Mouse (Mus musculus) B cell, adult 2 months (primary cell): ENCODE measurements around the gene Gm20075.
"Not testable (repeated sequence)": the region's sequence is repeated elsewhere in the genome, so short reads cannot be mapped to it uniquely, and the experiment has no call there.

Experiments
- DNase-seq, 2 experiments: peaks; one replicate each; pipeline ENCODE4 v3.0.0; 2022

The Gm20075 gene

GRCm38 (mm10) chr13:96081276-96081675 lies at the start of gene Gm20075:
Gm20075 (minus strand) TSS chr13:96081376.
- not testable (repeated sequence) for DNase-seq

DNA sequence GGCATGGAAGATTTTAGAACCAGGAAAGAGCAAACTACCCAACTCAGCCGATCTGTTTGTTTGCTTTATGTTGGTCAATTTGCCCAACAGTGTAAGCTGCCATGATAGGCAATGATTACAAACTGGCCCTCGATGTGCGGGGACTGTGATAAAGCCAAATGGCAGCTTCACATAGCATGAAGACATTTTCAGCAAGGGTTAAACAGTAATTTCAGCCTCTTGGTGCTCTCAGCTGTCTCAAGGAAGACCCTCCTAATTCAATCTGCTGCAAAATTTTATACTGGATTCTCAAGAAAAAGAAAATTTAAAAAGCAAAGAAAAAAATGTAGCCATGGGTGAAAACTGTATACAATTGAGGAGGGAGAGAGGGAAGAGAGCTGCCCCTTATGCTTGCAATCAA lies 47.9 kb upstream of the Gm20075 start:
- DNase-seq = no peak

GRCm38 (mm10) chr13:96126669-96127068 lies 45.5 kb upstream of the Gm20075 start:
- no peak for DNase-seq

- DNase-seq = no peak
These were observed 43.8 kb upstream of the Gm20075 start for GRCm38 (mm10) chr13:96125011-96125410.

GRCm38 (mm10) chr13:96112711-96113110 lies 31.5 kb upstream of the Gm20075 start:
- no peak for DNase-seq

DNA sequence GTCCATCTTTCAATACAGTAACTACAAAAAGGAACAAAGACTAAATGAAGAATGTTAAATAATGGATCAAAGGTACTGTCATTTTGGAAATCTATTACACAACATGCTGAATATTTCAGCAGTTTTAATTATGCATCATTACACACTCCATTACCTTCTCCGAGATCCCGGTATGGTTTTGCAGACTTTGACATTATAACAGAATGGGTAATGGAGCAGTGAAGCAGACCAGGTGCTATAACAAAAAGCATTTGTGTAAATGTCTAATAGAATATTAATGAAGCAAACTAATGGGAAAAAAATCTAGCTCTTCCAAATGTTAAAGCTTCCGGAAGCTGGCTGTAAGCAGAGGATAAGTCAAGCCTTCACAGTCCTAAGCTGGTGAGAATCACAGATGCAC lies 29.6 kb upstream of the Gm20075 start:
- no peak for DNase-seq

- DNase-seq = no peak
These were observed 25.2 kb upstream of the Gm20075 start for GRCm38 (mm10) chr13:96106367-96106766.

DNA sequence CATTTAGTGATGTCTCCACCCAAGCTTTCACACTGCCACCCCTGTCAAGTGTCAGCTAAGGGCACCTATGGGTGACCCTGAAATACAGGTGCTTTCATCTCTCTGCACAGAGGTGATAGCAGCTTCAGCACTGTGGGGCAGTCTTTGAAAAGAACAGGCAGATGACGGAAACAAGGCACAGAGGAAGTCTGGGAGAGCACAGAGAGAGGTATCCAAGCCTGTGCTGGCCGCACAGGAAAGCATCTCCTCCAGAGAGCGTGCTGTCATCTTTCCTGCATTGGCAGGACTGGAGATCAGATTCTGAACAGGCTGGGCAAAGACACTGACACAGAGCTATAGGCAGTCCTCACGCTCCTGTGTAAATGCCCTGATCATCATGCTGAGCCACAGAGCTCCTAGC lies 9.8 kb upstream of the Gm20075 start:
- no peak for DNase-seq

- DNase-seq = no peak
These were observed 4.6 kb upstream of the Gm20075 start for GRCm38 (mm10) chr13:96085581-96086302.

DNA sequence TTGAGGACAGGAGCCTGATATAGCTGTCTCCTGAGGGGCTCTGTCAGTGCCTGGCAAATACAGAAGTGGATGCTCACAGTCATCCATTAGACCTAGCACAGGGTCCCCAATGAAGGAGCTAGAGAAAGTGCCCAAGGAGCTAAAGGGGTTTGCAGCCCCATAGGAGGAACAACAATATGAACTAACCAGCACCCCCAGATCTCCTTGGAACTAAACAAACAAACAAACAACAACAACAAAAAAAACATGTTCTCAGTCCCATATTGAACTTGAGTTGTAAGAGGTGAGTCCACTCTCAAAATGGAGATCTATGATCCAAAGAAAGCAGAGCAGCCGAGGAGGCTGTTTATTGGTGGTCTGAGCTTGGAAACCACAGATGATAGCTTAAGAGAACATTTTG lies 578 bp upstream of the Gm20075 start, which contains the start of gene Gm17190:
Gene Gm17190, plus strand, starts transcription at position 301 of the 400 bp plus-strand sequence.
- DNase-seq = not testable (repeated sequence)

DNA sequence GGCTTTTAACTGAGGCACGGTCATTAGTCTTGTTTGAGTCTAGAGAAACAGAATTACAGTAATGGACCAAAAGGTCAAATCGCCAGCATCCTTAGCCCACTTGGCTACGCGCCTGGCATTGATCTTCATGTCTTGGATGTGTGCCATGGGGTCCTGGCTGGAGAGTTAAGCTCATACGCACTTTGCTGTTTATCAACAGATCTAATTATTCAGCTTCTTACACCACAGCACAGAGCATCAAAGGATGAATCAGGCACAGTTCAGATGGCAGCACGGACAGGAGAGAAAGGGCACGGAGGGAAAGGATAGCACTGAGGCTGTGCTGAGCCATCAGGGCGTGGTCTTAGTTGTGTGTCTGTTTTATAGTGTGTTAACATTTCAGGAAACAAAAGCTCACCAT lies 7.6 kb downstream of the Gm20075 start:
- DNase-seq = no peak

- no peak for DNase-seq
These were observed 28.4 kb downstream of the Gm20075 start for GRCm38 (mm10) chr13:96052755-96053154.

- DNase-seq = no peak
These were observed 35.8 kb downstream of the Gm20075 start for GRCm38 (mm10) chr13:96045396-96045795.

DNA sequence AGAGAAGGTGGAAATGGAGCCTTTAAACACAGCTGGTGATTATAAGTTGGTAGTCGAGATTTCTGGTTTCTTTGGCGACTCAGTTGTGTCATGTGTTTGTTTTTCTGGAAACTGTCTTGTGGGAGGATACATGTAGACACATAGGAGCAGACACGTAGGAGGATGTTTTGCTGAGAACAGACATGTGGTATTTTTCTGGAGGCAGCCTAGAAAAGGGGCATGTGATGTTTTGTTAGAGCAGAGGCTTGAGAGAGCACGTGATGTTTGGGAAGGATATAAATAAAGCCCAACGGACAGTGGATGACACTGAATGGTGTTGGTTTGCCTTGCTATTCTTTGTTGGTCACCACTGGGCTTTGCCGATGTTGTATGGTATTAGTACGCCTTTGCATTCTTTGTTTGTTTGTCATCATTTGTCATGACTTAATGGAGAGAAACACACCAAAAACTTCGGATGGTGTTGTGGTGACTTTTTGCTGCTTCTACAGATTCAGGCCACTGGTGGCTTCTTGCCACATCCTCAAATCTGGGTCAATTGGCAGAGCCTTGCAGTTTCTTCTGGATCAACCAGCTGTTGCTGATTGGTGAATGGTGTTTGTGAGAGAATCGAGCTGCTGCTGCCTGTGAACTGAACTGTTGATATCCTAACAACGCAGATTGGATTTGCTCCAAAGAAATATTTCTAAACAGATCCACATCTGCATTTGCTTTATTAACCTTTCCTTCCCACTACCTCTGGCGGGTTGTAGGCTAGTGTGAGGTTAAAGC lies 40.7 kb downstream of the Gm20075 start:
- DNase-seq = no peak

GRCm38 (mm10) chr13:96039536-96039935 lies 41.6 kb downstream of the Gm20075 start:
- no peak for DNase-seq

DNA sequence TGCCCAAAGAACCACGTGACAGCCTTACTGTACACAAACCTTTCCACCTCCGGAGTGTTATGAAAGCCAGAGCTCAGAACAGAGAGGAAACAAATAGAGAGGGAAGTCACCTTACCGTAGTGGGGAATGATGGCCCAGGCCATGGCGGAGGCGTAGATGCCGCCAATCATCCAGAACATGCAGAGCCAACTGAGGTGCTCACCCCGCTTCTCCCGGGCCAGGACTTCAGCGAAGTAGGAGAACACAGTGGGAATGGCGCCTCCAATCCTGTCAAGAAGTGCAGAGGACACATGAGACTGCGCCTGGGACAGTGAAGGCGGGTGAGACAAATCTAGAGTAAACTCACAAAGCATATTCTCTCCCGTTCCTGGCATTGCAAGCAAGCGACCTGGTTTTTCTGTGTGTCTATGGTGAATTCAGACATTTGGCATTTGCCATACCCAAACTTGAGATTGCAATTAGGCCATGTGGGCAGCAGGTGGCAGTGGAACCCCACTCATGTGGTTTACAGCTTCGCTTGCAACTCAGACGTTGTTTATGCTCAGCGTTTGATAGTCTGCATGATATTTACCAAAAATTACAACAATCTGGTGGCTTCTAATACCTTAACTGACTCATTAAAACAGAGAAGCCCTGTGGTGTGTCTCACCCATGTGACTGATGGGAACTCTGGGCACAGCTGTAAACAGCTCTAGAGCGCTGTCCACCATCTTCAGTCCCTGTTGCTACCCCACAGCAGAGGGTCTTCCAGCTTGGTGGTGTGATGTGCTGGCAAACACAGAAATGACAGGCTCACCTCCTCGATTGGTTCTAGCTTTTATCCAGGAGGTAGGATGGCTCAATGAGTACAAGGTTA lies 50.6 kb downstream of the Gm20075 start:
- DNase-seq = peak; percentile 23 to 40
